Mouse (Mus musculus) MEL (cell line): Measurements from ENCODE around the gene Il4ra. TPM values are rescaled to one million over a fixed set of nuclear protein-coding genes. Genes with fewer than 3 reads are reported as not detected.

ENCODE experiments used
- DNase-seq: peaks from one replicate; pipeline ENCODE4 v3.0.0; 2011; ENCODE audit warnings: low read depth, low spot score
- H3K27ac ChIP-seq: 2 replicates; pipeline ENCODE4 v1.5.1; 2012; ENCODE audit warnings: low read depth, mild to moderate bottlenecking, control low read depth, low read length, moderate library complexity; ENCODE audit not compliant: control insufficient read depth
- H3K27me3 ChIP-seq, 2 experiments: fragments of 150-350 bp in 1 of 2; sonication (generic) in 1 of 2; 2 replicates each; pipeline ENCODE4 v1.6.1; 2012; ENCODE audit warnings: low read length in 2 of 2, mild to moderate bottlenecking in 2 of 2, improper control_type of control experiment in 1 of 2, moderate library complexity in 1 of 2; ENCODE audit not compliant: insufficient read depth in 2 of 2, control insufficient read depth in 1 of 2
- H3K36me3 ChIP-seq, 2 experiments: 2 replicates each; pipeline ENCODE4 v1.6.1; 2012 to 2014; ENCODE audit warnings: low read length in 2 of 2, improper control_type of control experiment in 1 of 2, inconsistent platforms in 1 of 2, mild to moderate bottlenecking in 1 of 2; ENCODE audit not compliant: insufficient read depth in 2 of 2, control insufficient read depth in 1 of 2
- H3K4me1 ChIP-seq, 2 experiments: fragments of 150-350 bp in 1 of 2; sonication (generic) in 1 of 2; 2 replicates each; pipeline ENCODE4 v1.6.1; 2012; ENCODE audit warnings: low read length in 2 of 2, improper control_type of control experiment in 1 of 2, mild to moderate bottlenecking in 1 of 2; ENCODE audit not compliant: insufficient read depth in 2 of 2, control insufficient read depth in 1 of 2
- H3K4me3 ChIP-seq, 2 experiments: fragments of 150-350 bp in 1 of 2; sonication (generic) in 1 of 2; 2 replicates each; pipeline ENCODE4 v1.5.1; 2012; ENCODE audit warnings: low read depth in 2 of 2, low read length in 2 of 2, mild to moderate bottlenecking in 2 of 2, moderate library complexity in 2 of 2, control low read depth in 1 of 2, improper control_type of control experiment in 1 of 2; ENCODE audit not compliant: control insufficient read depth in 1 of 2, insufficient read depth in 1 of 2
- H3K79me2 ChIP-seq: 2 replicates; pipeline ENCODE4 v1.6.1; 2012; ENCODE audit warnings: mild to moderate bottlenecking, low read length, moderate library complexity; ENCODE audit not compliant: control insufficient read depth, poor library complexity, insufficient read depth
- H3K9ac ChIP-seq: 2 replicates; pipeline ENCODE4 v1.6.1; 2012; ENCODE audit warnings: low read depth, mild to moderate bottlenecking, control low read depth, low read length, moderate library complexity; ENCODE audit not compliant: control insufficient read depth, poor library complexity, severe bottlenecking
- H3K9me3 ChIP-seq: fragments of 150-350 bp; sonication (generic); replicated peaks from 2 replicates; pipeline ENCODE4 v1.6.1; 2012; ENCODE audit warnings: mild to moderate bottlenecking, low read length, improper control_type of control experiment, moderate library complexity; ENCODE audit not compliant: insufficient read depth
- BHLHE40 ChIP-seq: IDR thresholded peaks from 2 replicates; pipeline ENCODE4 v1.6.1; 2012; ENCODE audit warnings: low read depth, mild to moderate bottlenecking, inconsistent platforms, low read length, improper control_type of control experiment, borderline replicate concordance
- CHD1 ChIP-seq: IDR thresholded peaks from 2 replicates; pipeline ENCODE4 v1.6.1; 2012; ENCODE audit warnings: low read depth, mild to moderate bottlenecking, inconsistent platforms, low read length, improper control_type of control experiment
- CHD2 ChIP-seq: IDR thresholded peaks from 2 replicates; pipeline ENCODE4 v1.6.1; 2011; ENCODE audit warnings: low read length, improper control_type of control experiment
- ETS1 ChIP-seq: IDR thresholded peaks from 2 replicates; pipeline ENCODE4 v1.6.1; 2012; ENCODE audit warnings: low read depth, mild to moderate bottlenecking, inconsistent platforms, low read length, improper control_type of control experiment, moderate library complexity
- GABPA ChIP-seq: IDR thresholded peaks from 2 replicates; pipeline ENCODE4 v1.6.1; 2012; ENCODE audit warnings: low read depth, mild to moderate bottlenecking, inconsistent platforms, low read length, improper control_type of control experiment, moderate library complexity
- HCFC1 ChIP-seq: IDR thresholded peaks from 2 replicates; pipeline ENCODE4 v1.6.1; 2012; ENCODE audit warnings: low read depth, mild to moderate bottlenecking, inconsistent platforms, low read length, improper control_type of control experiment, moderate library complexity
- KAT2A ChIP-seq: conservative IDR thresholded peaks from 2 replicates; pipeline ENCODE4 v1.6.1; 2012; ENCODE audit warnings: low read depth, low read length, improper control_type of control experiment, inconsistent platforms
- MAX ChIP-seq: IDR thresholded peaks from 2 replicates; pipeline ENCODE4 v1.6.1; 2011; ENCODE audit warnings: low read length, improper control_type of control experiment
- MXI1 ChIP-seq: IDR thresholded peaks from 2 replicates; pipeline ENCODE4 v1.6.1; 2011; ENCODE audit warnings: mild to moderate bottlenecking, low read depth, low read length, improper control_type of control experiment
- MYB ChIP-seq: IDR thresholded peaks from 2 replicates; pipeline ENCODE4 v1.6.1; 2011; ENCODE audit warnings: mild to moderate bottlenecking, low read depth, low read length, improper control_type of control experiment
- NRF1 ChIP-seq: IDR thresholded peaks from 2 replicates; pipeline ENCODE4 v1.6.1; 2014; ENCODE audit warnings: low read depth, mild to moderate bottlenecking, inconsistent platforms, low read length, improper control_type of control experiment, moderate library complexity; ENCODE audit not compliant: poor library complexity, insufficient read depth, severe bottlenecking
- POLR2A ChIP-seq, 2 experiments: IDR thresholded peaks; 2 replicates each; pipeline ENCODE4 v1.6.1; 2011 to 2012; ENCODE audit warnings: low read length in 2 of 2, mild to moderate bottlenecking in 2 of 2, control low read depth in 1 of 2, improper control_type of control experiment in 1 of 2, low read depth in 1 of 2, moderate library complexity in 1 of 2; ENCODE audit not compliant: control insufficient read depth in 1 of 2, insufficient read depth in 1 of 2, poor library complexity in 1 of 2
- POLR2AphosphoS2 ChIP-seq: IDR thresholded peaks from 2 replicates; pipeline ENCODE4 v1.6.1; 2011; ENCODE audit warnings: low read length, improper control_type of control experiment
- POLR2AphosphoS5 ChIP-seq: IDR thresholded peaks from 2 replicates; pipeline ENCODE4 v1.6.1; 2012; ENCODE audit warnings: low read depth, borderline replicate concordance, mild to moderate bottlenecking, inconsistent platforms, low read length, moderate library complexity, mixed read lengths
- RAD21 ChIP-seq: IDR thresholded peaks from 2 replicates; pipeline ENCODE4 v1.6.1; 2011; ENCODE audit warnings: mild to moderate bottlenecking, low read depth, low read length, improper control_type of control experiment
- SIN3A ChIP-seq: IDR thresholded peaks from 2 replicates; pipeline ENCODE4 v1.6.1; 2012; ENCODE audit warnings: low read length, improper control_type of control experiment, inconsistent platforms
- TBP ChIP-seq: IDR thresholded peaks from 2 replicates; pipeline ENCODE4 v1.8.0; 2011; ENCODE audit warnings: low read depth, low read length, improper control_type of control experiment
- USF1 ChIP-seq: IDR thresholded peaks from 2 replicates; pipeline ENCODE4 v1.6.1; 2014; ENCODE audit warnings: low read depth, mild to moderate bottlenecking, inconsistent platforms, low read length, improper control_type of control experiment, moderate library complexity
- ZKSCAN1 ChIP-seq: IDR thresholded peaks from 2 replicates; pipeline ENCODE4 v1.6.1; 2012; ENCODE audit warnings: low read depth, mild to moderate bottlenecking, inconsistent platforms, low read length, improper control_type of control experiment, moderate library complexity
- ZNF384 ChIP-seq: IDR thresholded peaks from 2 replicates; pipeline ENCODE4 v1.6.1; 2012; ENCODE audit warnings: low read depth, mild to moderate bottlenecking, inconsistent platforms, low read length, improper control_type of control experiment
- polyA plus RNA-seq, 2 experiments: library from polyadenylated mRNA; stranded (reverse) in 1 of 2; unstranded in 1 of 2; fragments of >175 nt in 1 of 2; fragments of >200 nt in 1 of 2; gene quantifications; 2 replicates each; pipeline versions ENCODE4 v1.2.1 to v1.2.4; 2012; ENCODE audit warnings: low replicate concordance in 2 of 2, low read depth in 1 of 2; ENCODE audit not compliant: insufficient read length in 2 of 2, insufficient read depth in 1 of 2, missing spikeins in 1 of 2
- total RNA-seq: library from RNA; depleted of rRNA; stranded (reverse); fragments of 300-350 nt; gene quantifications from 2 replicates; pipeline ENCODE4 v1.2.3, GENCODE M21; 2012

Gene Il4ra
- total and polyA plus RNA-seq, 3 experiments: 3.6 to 5.0 TPM; not detected in 1

GRCm38 (mm10) chr7:125568888-125569287 lies 17.0 kb downstream of the Il4ra start:
- Histone ChIP-seq H3K4me1 (no peaks in the 10 kb centered on the region), H3K79me2 (no peaks in the 10 kb centered on the region), H3K4me3 (no peak overlapping the region)

DNA sequence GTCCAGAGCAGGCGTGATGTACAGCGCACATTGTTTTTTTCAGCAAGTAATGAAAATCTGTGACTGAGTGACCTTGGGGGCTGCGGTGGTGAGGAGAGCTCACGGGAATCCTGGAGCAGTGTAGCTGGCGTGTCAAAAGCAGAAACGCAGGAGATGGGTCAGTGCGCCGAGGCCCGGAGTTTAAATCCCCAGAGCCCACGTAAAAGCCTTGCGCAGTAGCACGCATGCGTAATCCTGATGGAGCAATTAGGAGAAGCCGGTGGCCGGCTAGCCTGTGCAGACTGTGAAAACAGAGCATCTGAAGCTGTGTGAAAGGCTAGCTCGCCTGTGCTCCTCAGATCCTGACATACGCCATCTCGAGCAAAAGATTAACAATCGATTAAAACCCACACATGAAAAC lies 20.0 kb downstream of the Il4ra start:
- no peaks in the 10 kb centered on the region for H3K27me3 ChIP-seq
- no peaks in the 10 kb centered on the region for H3K9me3 ChIP-seq
- no peak overlapping the region for H3K4me3 ChIP-seq
- no peaks in the 10 kb centered on the region for H3K36me3 ChIP-seq
- DNase-seq: no peak
- H3K9ac ChIP-seq: no peak overlapping the region
- no peak overlapping the region for H3K27ac ChIP-seq
- TF ChIP-seq ZNF384: no peak
- TF ChIP-seq CHD1: no peak
- TF ChIP-seq, all 39 proteins: peak for 0
- Histone ChIP-seq H3K4me1 (no peaks in the 10 kb centered on the region), H3K79me2 (no peaks in the 10 kb centered on the region)

More at GRCm38 (mm10) chr7:125568888-125569287, 17.0 kb downstream of the Il4ra start:
- Histone ChIP-seq H3K9ac (no peak overlapping the region), H3K9me3 (no peaks in the 10 kb centered on the region), H3K27me3 (no peaks in the 10 kb centered on the region), H3K27ac (no peak overlapping the region), H3K36me3 (no peaks in the 10 kb centered on the region)
- TF ChIP-seq CHD1 (no peak), BHLHE40 (no peak), MYB (no peak), MXI1 (no peak), KAT2A (no peak), ZNF384 (no peak), CHD2 (no peak), HCFC1 (no peak), POLR2AphosphoS2 (no peak), TBP (no peak), USF1 (no peak), NRF1 (no peak), ETS1 (no peak), MAX (no peak), GABPA (no peak), RAD21 (no peak)
- no peak for DNase-seq

- Histone ChIP-seq H3K27me3 (no peaks in the 10 kb centered on the region), H3K36me3 (no peaks in the 10 kb centered on the region), H3K9ac (no peak overlapping the region), H3K4me3 (no peak overlapping the region), H3K9me3 (no peaks in the 10 kb centered on the region), H3K4me1 (no peaks in the 10 kb centered on the region), H3K79me2 (no peaks in the 10 kb centered on the region), H3K27ac (no peak overlapping the region)
- no peak for DNase-seq
- TF ChIP-seq POLR2AphosphoS5: no peak
- no peak for TF ChIP-seq POLR2AphosphoS2
- TF ChIP-seq ZKSCAN1: no peak
- TF ChIP-seq SIN3A: no peak
- no peak for TF ChIP-seq POLR2A (IDR thresholded peaks at IDR 0.05; ENCODE audit: control insufficient read depth in 1 of 2, insufficient read depth in 1 of 2, low read depth in 1 of 2, low read length in 2 of 2, poor library complexity in 1 of 2)
Observed at GRCm38 (mm10) chr7:125572737-125573136, 20.8 kb downstream of the Il4ra start.
